Mouse (Mus musculus) kidney, postnatal 36 days (tissue): Measurements from ENCODE around the gene Cdhr4.
"Not testable (repeated sequence)": the region's sequence is repeated elsewhere in the genome, so short reads cannot be mapped to it uniquely, and the experiment has no call there.

ENCODE experiments used
- DNase-seq, 2 experiments: peaks; one replicate each; pipeline ENCODE4 v3.0.0; 2021 to 2022; ENCODE audit warnings: mixed read lengths in 2 of 2

Gene Cdhr4

DNA sequence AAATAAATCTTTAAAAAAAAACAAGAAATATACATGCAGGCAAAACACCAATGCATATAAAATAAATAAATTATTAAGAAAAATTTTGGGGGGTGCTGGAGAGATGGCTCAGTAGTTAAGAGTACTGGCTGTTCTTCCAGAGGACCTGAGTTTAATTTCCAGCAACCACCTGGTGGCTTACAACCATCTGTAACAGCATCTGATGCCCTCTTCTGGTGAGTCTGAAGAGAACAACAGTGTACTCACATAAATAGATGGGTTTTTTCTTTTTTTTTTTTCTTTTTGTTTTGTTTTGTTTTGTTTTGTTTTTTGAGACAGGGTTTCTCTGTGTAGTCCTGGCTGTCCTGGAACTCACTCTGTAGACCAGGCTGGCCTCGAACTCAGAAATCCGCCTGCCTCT lies 21.3 kb downstream of the Cdhr4 start:
- DNase-seq = not testable (repeated sequence)

DNA sequence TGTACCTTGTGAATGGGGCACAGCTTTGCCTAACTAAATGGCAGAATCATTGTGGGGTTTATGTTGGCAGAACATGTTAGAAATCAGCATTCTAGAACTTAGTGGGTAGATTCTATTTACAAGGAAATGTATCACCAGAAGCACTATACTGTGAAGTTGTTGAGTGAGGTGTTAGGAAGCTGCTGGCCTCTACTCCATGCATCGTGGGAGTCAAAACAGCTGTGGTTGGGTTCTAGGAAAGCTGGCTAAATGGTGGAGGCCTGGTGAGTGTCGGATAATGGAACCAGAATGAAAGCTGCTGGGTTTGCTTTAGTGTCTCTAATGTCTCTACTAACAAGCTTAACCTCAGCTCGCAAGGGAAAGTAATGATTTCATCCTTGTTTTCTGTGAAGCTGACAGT lies 24.8 kb downstream of the Cdhr4 start:
- DNase-seq = no peak

DNA sequence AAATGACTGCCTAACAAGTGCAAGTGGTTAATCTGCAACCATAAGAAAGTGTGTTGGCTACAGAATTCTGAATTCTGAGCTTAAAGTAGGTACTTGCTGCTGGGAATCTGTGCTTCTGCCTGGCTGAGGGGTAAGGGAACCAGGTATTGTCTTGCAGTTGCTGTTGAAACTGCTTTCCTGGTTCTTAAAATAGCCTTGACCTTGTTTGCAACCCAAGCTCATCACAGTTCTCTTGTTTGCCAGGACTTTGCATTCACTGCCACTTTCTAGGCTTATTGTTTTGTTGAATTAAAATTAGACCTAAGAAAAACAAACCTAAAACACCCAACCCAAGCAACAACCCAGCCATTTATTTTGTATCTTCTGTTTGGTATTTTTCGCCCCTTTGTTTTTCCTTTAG lies 28.4 kb downstream of the Cdhr4 start:
- DNase-seq = no peak

DNA sequence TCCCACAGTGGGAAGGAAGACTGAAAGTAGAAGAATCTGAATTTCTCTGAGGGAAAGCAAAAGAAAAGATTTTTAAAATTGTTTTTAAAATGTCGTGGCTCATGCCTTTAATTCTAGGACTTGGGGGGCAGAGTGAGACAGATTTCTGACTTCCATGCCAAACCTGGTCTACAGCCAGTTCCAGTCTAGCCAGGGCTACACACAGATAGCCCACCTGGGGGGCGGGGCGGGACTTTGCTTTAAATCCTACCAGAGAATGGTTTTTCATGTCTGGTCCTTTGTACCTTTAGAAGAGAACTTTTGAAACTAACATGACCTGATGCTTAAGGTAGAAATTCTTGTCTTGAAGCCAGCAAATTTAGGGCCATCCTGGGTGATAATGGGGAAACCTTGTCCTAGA lies 30.9 kb downstream of the Cdhr4 start:
- no peak for DNase-seq

DNA sequence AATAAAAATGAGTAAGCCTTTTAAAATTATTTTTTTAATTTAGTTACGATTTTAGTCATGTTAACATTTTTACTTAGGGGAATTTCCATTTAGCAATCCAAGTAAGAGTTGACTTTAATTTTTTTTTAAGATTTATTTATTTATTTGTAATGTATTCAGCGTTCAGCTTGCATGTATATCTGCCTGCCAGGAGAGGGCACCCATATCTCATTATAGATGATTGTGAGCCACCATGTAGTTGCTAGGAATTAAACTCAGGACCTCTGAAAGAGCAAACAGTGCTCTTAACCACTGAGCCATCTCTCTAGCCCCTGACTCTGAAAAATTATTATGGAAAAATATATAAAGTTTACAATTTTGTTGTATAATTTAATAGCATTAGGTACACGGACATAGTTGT lies 34.3 kb downstream of the Cdhr4 start:
- DNase-seq = no peak

DNA sequence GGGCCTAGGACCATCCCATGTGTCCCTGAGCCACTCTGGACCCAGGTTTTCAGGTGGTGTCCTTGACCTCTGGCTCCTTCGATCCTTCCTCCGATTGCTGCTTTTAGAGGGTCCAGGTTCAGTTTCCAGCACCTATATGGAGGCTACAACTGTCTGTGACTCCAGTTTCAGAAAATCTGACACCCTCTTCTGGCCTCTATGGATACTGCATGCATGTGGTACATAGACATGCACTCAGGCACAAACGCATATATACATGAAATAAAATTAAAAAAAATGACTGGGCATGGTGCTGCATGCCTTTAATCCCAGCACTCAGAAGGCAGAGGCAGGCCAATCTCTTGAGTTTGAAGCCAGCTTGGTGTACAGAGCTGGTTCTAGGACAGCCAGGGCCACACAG lies 35.6 kb downstream of the Cdhr4 start:
- no peak for DNase-seq

DNA sequence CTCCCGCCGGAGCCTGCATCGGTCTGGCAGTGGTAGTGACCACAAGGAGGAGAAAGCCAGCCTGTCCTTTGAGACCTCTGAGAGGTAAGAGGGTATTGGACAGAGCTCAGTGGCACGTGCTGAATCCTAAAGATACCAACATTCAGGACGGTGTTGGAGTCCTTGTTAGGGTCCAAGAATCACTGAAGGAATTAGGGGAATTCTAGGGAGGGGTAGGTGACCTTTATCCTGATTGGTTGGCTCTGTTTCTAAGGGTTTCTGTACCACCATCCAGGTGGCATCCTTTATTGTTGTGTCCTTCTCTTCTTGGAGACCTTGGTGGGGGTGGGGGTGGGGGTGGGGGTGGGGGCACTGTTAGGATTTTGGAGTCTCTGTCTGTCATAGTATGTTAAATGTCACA lies 39.8 kb downstream of the Cdhr4 start:
- DNase-seq = no peak

DNA sequence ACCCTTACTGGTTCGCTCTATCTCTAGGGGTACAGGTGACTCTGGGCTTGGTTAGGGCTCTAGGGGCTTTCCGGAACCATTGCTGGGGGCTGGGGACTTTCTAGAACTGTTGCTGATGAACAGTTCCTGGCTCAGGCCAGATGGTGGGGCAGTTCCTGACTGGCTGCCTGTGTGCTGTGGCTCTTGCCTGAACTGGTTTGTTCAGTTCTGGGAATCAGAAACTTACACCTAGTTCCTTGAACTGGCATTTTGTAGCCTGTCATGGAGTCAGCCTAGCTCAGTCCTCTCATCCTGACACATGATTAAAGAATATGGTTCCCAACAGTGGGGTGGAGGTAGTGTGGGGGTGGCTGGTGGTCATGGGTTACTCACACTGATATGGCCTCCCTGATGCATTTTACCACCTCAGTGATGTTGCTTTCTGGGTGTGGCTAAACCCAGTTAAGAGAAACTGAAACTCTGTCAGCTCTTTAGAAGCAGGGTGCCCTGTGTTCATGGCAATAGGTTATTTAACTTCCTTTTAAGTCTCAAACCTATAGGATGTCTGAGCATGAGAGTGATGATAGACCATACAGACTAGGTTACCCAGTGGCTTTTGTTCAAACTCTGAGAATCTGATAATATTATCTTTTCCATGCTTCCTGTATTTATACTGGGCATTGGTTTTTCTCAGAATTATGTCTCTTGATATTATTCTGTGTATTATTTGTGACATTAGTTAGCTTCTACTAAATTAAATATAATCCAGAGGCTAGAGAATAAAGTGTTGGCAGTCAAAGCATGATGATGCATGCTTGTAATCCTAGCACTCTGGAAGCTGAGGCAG lies 43.2 kb downstream of the Cdhr4 start:
- no peak for DNase-seq

DNA sequence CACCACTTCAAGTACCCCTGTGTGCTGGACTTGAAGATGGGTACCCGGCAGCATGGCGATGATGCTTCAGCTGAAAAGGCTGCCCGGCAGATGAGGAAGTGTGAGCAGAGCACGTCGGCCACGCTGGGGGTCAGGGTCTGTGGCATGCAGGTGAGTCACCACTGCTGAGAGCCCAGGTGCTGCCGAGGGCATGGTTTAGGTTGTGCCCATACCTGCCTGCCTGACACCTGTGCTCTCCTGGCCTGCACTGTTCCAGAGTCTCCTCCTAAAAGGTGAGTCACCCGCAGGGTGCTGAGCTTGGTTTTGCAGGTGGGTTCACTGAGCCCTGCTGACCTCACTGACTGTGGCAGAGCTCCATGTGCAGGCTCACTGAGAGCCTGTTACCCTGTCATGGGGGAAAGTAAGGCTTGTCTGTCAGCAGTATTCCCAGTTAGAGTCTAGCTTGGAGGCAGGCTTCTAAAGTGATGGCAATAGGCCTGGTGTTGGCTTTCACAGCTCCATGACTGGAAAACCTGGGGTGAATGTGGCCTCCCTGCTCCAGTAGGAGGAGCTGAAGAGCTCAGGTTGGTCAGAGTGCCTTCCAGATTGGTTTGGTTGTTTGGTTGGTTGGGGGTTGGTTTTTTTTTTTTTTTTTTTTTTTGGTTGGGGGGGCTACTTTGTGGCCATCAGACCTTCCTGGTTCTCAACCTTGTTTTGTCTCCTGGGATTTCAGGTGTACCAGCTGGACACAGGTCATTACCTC lies 52.6 kb downstream of the Cdhr4 start:
- no peak for DNase-seq

DNA sequence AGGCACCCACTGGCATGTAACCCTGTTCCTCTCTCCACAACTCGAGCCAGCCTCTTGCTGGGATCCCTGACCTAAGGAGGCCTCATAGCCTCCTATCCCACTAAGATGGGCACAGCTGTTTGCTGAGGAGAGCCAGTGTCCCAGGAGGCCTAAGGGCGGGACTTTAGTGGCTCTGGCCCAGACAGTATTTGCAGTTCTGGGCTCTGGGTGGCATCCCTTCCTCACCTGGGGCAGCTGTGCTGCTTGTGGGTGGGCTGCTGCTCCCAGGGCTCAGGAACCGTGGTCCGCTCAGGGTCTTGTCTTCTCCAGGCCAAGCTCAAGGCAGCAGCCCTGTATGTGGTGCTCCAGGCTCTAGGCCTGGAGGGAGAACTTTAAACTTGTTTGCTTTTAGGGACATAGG lies 54.3 kb downstream of the Cdhr4 start:
- DNase-seq = no peak

DNA sequence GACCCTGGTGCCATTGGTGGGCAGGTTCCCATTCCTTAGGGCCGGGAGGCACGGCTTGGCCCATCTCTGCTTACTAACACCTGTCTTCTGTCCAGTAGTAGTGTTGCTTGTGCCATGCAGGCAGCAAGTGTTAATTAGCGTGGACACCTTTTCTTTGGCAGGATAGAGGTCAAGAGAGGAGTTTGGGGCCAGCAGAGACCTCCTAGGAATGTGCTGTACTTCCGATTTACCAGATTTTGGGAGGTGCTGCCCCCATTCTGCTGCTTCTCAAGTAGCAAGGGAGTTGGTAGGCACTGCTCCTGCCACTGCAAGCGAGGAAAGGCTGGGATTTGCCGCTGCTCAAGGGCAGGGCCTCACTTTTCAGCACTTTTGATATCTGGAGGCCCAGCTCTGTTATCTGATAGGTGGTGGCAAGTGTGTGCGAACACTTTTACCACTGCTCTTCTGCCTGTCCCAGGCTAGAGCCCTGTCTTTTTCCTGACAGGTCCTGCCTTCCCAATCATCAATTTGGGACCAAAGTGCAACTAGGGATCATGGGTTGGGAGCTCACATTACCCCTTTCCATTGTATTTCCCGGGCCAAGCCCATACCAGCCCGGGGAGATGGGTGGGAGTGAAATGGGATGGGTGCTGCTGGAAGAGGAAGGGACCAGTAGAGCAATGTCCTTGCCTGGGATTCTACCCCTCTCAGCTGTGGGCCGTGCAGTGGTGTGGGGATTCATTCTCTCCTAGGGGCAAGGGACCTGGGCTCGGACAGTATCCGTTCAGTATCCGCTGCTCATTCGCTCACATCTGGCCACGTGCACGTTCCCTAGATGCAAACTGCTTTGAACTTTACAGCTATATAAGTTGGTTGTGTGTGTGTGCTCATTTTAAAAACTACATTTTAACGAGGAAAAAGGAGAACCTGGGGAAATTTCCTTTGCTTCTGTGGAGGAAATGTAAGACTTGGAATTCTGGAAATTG lies 55.6 kb downstream of the Cdhr4 start:
- DNase-seq = no peak

DNA sequence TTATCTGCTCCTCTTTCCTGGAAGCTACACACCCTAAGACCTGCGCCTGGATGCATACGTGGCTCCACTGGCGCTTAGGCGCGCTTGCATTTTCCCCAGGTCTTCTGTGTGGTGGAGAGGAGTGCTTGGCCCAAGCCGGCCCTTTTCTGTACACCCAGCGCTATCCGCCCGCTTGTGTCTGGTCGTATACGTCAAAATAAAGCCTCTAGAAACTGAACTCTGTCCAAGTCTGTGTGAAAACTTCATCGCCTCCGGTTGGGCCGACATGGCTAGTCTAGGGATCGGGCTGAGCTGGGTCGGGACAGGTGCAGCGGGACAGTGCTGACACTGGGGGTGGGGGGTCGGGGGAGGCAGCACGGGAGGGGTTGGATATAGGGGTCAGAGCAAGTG lies 56.3 kb downstream of the Cdhr4 start:
- DNase-seq = no peak

DNA sequence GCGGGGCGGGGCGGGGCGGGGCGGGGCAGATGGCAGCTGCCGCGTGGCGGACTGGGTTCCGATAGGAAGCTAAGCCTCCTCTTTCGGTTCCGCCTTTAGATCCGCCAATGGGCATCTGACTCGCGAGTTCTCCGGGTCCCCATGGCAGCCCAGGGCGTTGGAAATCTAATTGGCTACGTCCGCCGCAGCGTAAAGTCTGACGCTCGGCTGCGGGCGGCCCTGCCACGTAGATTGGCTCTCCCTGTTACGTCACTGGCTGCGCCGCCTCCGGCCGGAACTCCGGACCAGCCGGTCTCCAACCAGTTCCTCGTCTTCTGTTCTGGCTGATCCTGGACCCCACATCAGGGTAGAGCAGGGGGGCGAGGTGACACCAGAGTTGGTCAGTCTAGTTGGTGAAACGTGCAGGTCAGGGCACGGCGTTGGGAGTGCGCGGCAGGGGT lies 56.7 kb downstream of the Cdhr4 start, which contains the start of gene Gmppb:
Gene Gmppb (plus strand): TSS at position 227 of the 440 bp plus-strand sequence.
- DNase-seq = peak; percentile 97 to 98
